Mouse (Mus musculus) intestine, embryonic 16.5 days (tissue): Measurements from ENCODE around the gene Zfp146. TPM values are rescaled to one million over a fixed set of nuclear protein-coding genes. Genes with fewer than 3 reads are reported as not detected.
"Not testable (repeated sequence)": the region's sequence is repeated elsewhere in the genome, so short reads cannot be mapped to it uniquely, and the experiment has no call there.

Source experiments
- ATAC-seq: fragments of 200-750 bp; cut with Nextera tagmentation; 2 replicates; pipeline ENCODE4 v1.8.0; 2017; ENCODE audit warnings: moderate TSS enrichment, moderate library complexity
- H3K27ac ChIP-seq: fragments of 300-500 bp; sonication (generic); 2 replicates; pipeline ENCODE4 v1.5.1; 2014; ENCODE audit warnings: mild to moderate bottlenecking, low read length
- H3K27me3 ChIP-seq: fragments of 300-500 bp; sonication (generic); replicated peaks from 2 replicates; pipeline ENCODE4 v1.6.1; 2014; ENCODE audit warnings: low read length, control low read depth, mixed read lengths; ENCODE audit not compliant: control insufficient read depth, insufficient read depth
- H3K36me3 ChIP-seq: fragments of 300-500 bp; sonication (generic); 2 replicates; pipeline ENCODE4 v1.6.1; 2014; ENCODE audit warnings: low read length, control low read depth; ENCODE audit not compliant: control insufficient read depth, insufficient read depth
- H3K4me1 ChIP-seq: fragments of 300-500 bp; sonication (generic); 2 replicates; pipeline ENCODE4 v1.6.1; 2014; ENCODE audit warnings: low read length, control low read depth, mixed read lengths; ENCODE audit not compliant: control insufficient read depth, insufficient read depth
- H3K4me2 ChIP-seq: fragments of 300-500 bp; sonication (generic); 2 replicates; pipeline ENCODE4 v1.6.1; 2014; ENCODE audit warnings: low read depth, low read length, control low read depth
- H3K4me3 ChIP-seq: fragments of 300-500 bp; sonication (generic); 2 replicates; pipeline ENCODE4 v1.5.1; 2014; ENCODE audit warnings: mild to moderate bottlenecking, low read length
- H3K9ac ChIP-seq: fragments of 300-500 bp; sonication (generic); 2 replicates; pipeline ENCODE4 v1.6.1; 2014; ENCODE audit warnings: low read depth, low read length
- H3K9me3 ChIP-seq: fragments of 300-500 bp; sonication (generic); 2 replicates; pipeline ENCODE4 v1.6.1; 2016; ENCODE audit warnings: low read length, control low read depth; ENCODE audit not compliant: control insufficient read depth
- WGBS: fragments of 180-500 bp; shearing (Covaris S2); extraction: QIAGEN DNeasy Blood & Tissue Kit; methylation state at CpG from one replicate; pipeline ENCODE4 v1.1.7; 2014; 5-methylcytosine and 5-hydroxymethylcytosine counted together
- polyA plus RNA-seq: library from polyadenylated mRNA; unstranded; fragments of >200 nt; fragmentation: Nextera tagmentation; extraction: Ambion mirVana; gene quantifications from 2 replicates; pipeline ENCODE4 v1.2.1, GENCODE M21; 2015

The Zfp146 gene
- polyA plus RNA-seq, 1 experiment from 2014 or later = 9.7 TPM

DNA sequence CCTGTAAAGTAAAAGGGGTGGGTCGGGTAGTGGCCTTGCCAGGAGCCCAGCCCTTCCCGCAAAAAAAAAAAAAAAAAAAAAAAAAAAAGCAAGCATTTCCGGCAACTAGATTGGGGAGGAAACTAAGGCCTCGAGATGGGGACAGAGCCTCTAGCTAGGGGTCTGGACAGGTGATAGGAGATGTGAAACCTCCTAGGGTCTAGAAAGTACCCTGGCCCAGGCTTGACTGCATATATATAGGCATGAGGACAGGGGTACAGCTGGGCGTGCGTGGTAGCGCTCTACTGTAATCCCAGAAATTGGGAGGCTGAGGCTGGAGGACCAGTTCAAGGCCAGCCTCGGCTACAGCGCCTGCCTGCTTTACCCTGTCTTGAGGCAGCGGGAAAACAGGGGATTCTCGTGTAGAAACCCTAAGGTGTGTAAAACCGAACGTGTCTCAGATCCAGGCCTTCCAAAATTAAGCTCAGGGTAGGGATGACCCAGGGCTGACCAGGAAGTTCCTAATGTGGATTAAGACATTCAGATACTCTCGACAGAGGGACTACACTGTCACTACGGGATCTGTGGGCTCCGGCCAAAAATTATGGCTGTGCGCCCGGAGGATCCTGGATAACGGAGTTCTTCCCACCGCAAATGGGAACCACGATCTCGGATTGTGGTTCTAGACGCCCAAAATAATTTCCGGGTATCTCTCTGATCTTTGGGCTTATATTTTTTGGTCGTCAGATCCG is 24.7 kb upstream of the Zfp146 start:
- under 1% methylated on average over 26 of the region's 26 CpGs for WGBS
- peak; percentile 45 for ATAC-seq
- H3K9me3 ChIP-seq = no peaks in the 10 kb centered on the region

DNA sequence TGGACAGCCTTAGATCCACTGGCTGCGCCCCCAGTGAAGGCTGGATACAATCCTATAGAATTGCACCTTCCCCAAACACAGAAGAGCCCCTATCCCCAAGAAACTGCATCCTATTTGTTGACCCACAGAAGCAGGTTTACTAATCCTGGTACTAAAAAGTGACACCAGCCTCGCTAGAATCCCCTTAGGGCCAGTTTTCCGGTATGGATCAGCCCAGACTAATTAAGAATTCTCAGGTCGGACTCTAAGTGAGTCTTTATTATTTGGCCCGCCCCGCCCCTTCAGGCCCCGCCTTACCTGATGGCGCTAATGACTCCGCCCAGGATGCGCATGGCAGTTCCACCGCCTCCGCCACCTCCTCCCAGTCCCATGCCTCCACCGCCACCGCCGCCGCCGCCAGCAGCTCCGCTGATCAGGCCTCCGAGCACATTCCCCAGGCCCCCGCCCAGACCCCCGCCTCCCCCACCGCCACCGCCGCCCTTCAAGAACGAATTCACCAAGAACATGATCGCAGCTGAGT is 24.1 kb upstream of the Zfp146 start:
- Histone ChIP-seq H3K27ac (peak overlapping the region; percentile 80), H3K4me1 (peaks cover 16% of the 10 kb centered on the region), H3K4me3 (peak overlapping the region; percentile 72), H3K9ac (peak overlapping the region; percentile 88), H3K4me2 (peak overlapping the region; percentile 71), H3K9me3 (no peaks in the 10 kb centered on the region), H3K36me3 (peaks cover 11% of the 10 kb centered on the region), H3K27me3 (no peaks in the 10 kb centered on the region)
- 1% methylated on average over 26 of the region's 26 CpGs for WGBS
- peak; percentile 72 for ATAC-seq

More for the DNA sequence above, 24.7 kb upstream of the Zfp146 start:
- peaks cover 9% of the 10 kb centered on the region for H3K36me3 ChIP-seq
- H3K4me2 ChIP-seq = peak overlapping the region; percentile 71
- H3K9ac ChIP-seq = peak overlapping the region; percentile 88
- no peaks in the 10 kb centered on the region for H3K27me3 ChIP-seq
- peak overlapping the region; percentile 80 for H3K27ac ChIP-seq
- peaks cover 16% of the 10 kb centered on the region for H3K4me1 ChIP-seq
- peak overlapping the region; percentile 72 for H3K4me3 ChIP-seq

DNA sequence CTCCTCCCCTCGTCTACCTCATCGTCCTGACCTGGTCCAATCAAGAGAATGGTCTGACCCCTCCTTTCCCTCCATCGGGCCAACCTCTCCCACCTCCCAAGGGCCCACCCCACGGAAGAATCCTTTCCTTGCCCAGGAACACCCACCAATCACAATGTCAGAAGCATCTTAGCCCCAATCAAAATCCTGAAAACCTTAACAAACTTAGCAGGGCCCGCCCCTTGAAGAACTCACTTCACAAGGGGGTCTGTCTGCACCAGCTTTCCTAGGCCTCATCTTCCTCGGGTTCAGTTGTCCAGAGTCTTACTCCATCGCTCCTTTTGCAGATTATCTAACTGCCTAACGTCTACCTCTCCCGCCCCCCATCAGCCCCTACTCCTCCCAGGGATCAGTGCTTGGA is 23.5 kb upstream of the Zfp146 start:
- H3K9me3 ChIP-seq = no peaks in the 10 kb centered on the region
- peak overlapping the region; percentile 80; the same call in 1 of the 2 replicates for H3K27ac ChIP-seq
- 31% methylated on average over 9 of the region's 9 CpGs for WGBS
- H3K27me3 ChIP-seq = no peaks in the 10 kb centered on the region
- H3K4me3 ChIP-seq = peak overlapping the region; percentile 72
- H3K9ac ChIP-seq = peak overlapping the region; percentile 88
- peaks cover 16% of the 10 kb centered on the region for H3K4me1 ChIP-seq
- ATAC-seq = no peak
- peak overlapping the region; percentile 71 for H3K4me2 ChIP-seq
- peaks cover 11% of the 10 kb centered on the region for H3K36me3 ChIP-seq

DNA sequence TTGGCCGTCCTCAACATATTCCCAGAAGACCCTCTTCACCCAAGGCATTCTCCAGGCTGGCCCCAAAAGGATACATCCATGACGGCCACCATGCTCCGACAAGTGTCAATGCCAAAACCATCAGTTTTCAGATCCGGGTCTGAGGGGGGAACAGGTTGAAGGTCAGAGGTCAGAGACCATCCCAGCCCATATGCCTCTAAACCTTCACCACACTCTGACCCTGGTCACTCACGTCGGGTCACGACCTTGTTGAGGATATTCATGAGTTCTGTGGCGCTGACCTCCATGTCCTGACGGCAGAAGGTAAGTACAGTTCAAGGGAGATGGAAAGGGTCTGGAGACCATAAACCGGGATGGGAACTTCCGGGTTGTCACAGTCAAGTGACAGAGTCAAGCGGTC is 22.5 kb upstream of the Zfp146 start:
- H3K36me3 ChIP-seq = peaks cover 14% of the 10 kb centered on the region
- no peak overlapping the region for H3K9ac ChIP-seq
- peaks cover 16% of the 10 kb centered on the region for H3K4me1 ChIP-seq
- ATAC-seq = no peak
- H3K4me3 ChIP-seq = no peak overlapping the region
- H3K4me2 ChIP-seq = no peak overlapping the region
- H3K27ac ChIP-seq = no peak overlapping the region
- no peaks in the 10 kb centered on the region for H3K27me3 ChIP-seq
- H3K9me3 ChIP-seq = no peaks in the 10 kb centered on the region
- WGBS = 84% methylated on average over 12 of the region's 12 CpGs

DNA sequence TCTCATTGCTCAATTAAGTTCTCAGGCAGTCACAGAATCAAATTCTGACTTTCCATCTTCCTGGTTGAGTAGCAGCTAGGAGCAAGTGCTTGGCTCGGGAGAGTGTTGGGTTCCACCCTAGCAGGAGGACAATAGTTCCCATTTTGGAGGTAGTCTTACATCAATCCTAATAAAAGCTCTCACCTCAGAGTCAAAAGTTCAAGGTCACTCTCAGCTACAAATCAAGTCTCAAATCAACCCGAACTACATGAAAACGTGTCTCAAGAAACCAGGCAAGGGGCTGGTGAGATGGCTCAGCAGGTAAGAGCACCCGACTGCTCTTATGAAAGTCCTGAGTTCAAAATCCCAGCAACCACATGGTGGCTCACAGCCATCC is 19.6 kb upstream of the Zfp146 start:
- Histone ChIP-seq H3K9ac (no peak overlapping the region), H3K27me3 (no peaks in the 10 kb centered on the region), H3K27ac (no peak overlapping the region), H3K9me3 (no peaks in the 10 kb centered on the region), H3K4me1 (peaks cover 14% of the 10 kb centered on the region), H3K4me3 (no peak overlapping the region), H3K36me3 (peaks cover 14% of the 10 kb centered on the region), H3K4me2 (no peak overlapping the region)
- 80% methylated on average over 4 of the region's 4 CpGs for WGBS
- no peak for ATAC-seq

DNA sequence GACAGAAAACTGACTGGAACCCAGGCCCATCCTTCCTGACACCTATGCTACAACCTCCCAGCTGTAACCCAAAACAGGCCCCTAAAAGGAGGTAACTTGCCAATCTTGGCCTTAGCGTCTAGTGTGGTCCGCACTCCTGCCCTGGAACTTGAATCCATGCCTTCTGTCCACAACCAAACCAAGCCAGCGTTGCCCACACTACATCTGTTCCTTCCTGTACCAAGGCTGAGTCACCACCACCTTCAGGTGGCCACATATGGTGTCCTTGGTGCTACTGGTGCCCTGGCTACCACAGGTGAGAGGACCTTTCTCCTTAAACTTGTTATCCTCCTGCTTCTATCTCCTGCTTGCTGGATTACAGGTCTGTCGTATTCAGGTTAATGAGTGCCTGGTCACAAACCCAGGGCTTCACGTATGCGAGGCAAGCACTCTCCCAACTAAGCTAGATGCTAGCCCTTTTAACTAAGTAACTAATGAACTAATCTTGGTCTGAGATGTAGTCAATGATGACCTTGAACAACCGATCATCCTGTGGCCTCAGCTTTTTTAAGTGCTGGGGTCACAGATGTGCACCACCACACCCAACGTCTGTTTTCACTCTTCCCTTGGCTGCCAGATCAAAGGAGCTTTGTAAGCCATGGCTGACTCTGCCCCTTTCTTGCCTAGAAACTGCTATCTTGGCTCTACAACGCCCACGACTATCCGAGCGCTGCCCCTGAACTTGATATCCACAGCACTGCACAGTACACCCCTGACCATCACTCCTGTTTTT is 19.0 kb upstream of the Zfp146 start:
- Histone ChIP-seq H3K4me3 (no peak overlapping the region), H3K36me3 (peaks cover 14% of the 10 kb centered on the region), H3K4me1 (peaks cover 15% of the 10 kb centered on the region), H3K27ac (no peak overlapping the region), H3K27me3 (no peaks in the 10 kb centered on the region), H3K9ac (no peak overlapping the region), H3K9me3 (no peaks in the 10 kb centered on the region), H3K4me2 (no peak overlapping the region)
- WGBS = 79% methylated on average over 12 of the region's 12 CpGs
- ATAC-seq = no peak

DNA sequence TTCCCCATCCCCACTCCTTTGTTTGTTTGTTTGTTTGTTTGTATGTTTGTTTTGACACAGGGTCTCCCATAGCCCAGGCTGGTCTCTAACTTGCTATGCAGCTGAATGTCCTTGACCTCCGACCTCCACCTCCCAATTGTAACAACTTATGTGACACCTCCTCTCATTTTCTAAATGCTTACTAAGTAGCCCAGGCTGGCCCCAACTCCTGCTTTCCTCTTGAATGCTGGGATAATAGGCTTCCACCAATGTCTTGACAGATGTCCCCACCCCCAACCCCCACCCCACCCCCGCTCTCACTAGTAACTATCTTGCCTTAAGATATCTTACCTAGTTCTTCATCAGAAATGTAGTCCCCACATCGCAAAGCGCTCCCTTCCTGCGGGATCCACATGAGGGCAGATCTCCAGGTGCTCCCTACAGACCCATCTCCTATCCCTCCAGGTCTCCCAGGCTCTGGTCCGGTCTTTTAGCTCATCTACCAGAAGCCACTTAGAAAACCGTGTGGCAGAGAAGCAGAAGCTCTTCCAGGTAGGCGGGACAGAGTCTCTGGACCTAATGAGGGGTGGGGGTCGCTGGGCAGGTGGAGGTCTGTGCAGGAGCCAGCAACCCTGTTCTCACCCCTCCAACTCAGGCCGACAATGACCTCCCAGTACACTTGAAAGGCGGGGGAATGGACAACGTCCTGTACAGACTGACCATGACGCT is 15.2 kb upstream of the Zfp146 start:
- no peaks in the 10 kb centered on the region for H3K27me3 ChIP-seq
- no peaks in the 10 kb centered on the region for H3K9me3 ChIP-seq
- 71% methylated on average over 13 of the region's 13 CpGs for WGBS
- H3K4me1 ChIP-seq = peaks cover 6% of the 10 kb centered on the region
- H3K4me2 ChIP-seq = peak overlapping the region; percentile 60; the same call in 1 of the 2 replicates
- no peak for ATAC-seq
- 0 out of 2 replicates have a peak overlapping the region, but pooled peaks have one; percentile 39 for H3K4me3 ChIP-seq
- peak overlapping the region; percentile 49 for H3K9ac ChIP-seq
- H3K36me3 ChIP-seq = peaks cover 6% of the 10 kb centered on the region
- peak overlapping the region; percentile 75 for H3K27ac ChIP-seq

DNA sequence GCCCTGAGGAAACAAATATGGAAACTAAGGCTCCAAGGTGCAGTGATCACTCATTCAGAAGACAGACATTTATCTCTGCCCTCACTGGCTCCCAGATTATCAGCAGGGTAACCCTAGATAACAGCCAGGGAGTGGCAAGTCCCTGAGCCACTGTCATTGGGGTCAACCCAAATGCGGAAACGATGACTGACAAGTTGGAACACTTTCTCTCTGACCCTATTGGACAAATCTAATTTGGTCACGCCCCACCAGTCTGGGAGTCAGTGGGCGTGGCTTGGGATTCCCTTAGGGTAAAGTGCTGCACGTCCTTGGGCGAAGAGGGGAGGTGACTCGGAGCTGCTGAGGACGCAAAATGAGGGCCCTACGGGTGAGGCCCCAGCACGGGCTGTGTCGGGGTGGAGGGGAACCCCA is 14.3 kb upstream of the Zfp146 start, which contains the start of gene Cox7a1:
Gene Cox7a1, plus strand, starts transcription at position 266 of the 411 bp plus-strand sequence.
- no peaks in the 10 kb centered on the region for H3K27me3 ChIP-seq
- H3K4me1 ChIP-seq = peaks cover 6% of the 10 kb centered on the region
- WGBS = 2% methylated on average over 11 of the region's 11 CpGs
- H3K27ac ChIP-seq = peak within 1 kb of the TSS; percentile 75
- no peaks in the 10 kb centered on the region for H3K9me3 ChIP-seq
- peak within 1 kb of the TSS; percentile 49 for H3K9ac ChIP-seq
- H3K36me3 ChIP-seq = peaks cover 3% of the 10 kb centered on the region
- peak within 1 kb of the TSS; percentile 39 for H3K4me3 ChIP-seq
- ATAC-seq = peak; percentile 92
- peak within 1 kb of the TSS; percentile 60 for H3K4me2 ChIP-seq

DNA sequence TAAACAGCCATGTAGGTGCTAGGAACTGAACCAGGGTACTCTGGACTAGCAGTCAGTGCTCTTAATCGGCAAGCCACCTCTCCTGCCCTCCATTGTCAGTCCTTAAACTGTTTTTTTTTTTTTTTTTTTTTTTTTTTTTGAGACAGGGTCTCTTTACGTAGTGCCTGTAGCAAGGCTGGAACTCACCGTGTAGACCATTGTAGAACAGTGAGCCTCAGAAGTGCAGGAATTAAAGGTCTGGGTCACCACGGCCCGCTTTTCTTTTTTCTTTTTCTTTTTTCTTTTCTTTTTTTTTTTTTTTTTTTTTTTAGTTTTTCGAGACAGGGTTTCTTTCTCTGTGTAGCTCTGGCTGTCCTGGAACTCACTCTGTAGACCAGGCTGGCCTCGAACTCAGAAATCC is 13.6 kb upstream of the Zfp146 start:
- H3K27me3 ChIP-seq, H3K4me2 ChIP-seq, H3K27ac ChIP-seq, H3K9me3 ChIP-seq, H3K36me3 ChIP-seq, ATAC-seq, H3K9ac ChIP-seq, H3K4me3 ChIP-seq, H3K4me1 ChIP-seq: not testable (repeated sequence)
- WGBS = 74% methylated on average over 6 of the region's 7 CpGs
